Mouse (Mus musculus) limb, embryonic 10.5 days (tissue): ENCODE measurements around the gene Osbpl3. TPM values are rescaled to one million over a fixed set of nuclear protein-coding genes. Genes with fewer than 3 reads are reported as not detected.

ENCODE experiments used
- DNase-seq: peaks from one replicate; pipeline ENCODE4 v3.0.0-alpha.2; 2017; ENCODE audit warnings: low spot score
- H3K27ac ChIP-seq: fragments of 300-500 bp; sonication (generic); 2 replicates; pipeline ENCODE4 v1.5.1; 2016; ENCODE audit warnings: mild to moderate bottlenecking
- H3K27me3 ChIP-seq: fragments of 300-500 bp; sonication (generic); 2 replicates; pipeline ENCODE4 v1.6.1; 2016; ENCODE audit warnings: low read depth, mild to moderate bottlenecking; ENCODE audit not compliant: poor library complexity, severe bottlenecking
- H3K36me3 ChIP-seq: fragments of 300-500 bp; sonication (generic); 2 replicates; pipeline ENCODE4 v1.6.1; 2016; ENCODE audit warnings: mild to moderate bottlenecking, moderate library complexity
- H3K4me1 ChIP-seq: fragments of 300-500 bp; sonication (generic); 2 replicates; pipeline ENCODE4 v1.6.1; 2016
- H3K4me3 ChIP-seq: fragments of 300-500 bp; sonication (generic); 2 replicates; pipeline ENCODE4 v1.5.1; 2016; ENCODE audit warnings: mild to moderate bottlenecking, moderate library complexity
- H3K9me3 ChIP-seq: fragments of 300-500 bp; sonication (generic); replicated peaks from 2 replicates; pipeline ENCODE4 v1.6.1; 2016; ENCODE audit warnings: mild to moderate bottlenecking
- WGBS: fragments of 180-500 bp; shearing (Covaris S2); methylation state at CpG from one replicate; pipeline ENCODE4 v1.1.7; 2016; 5-methylcytosine and 5-hydroxymethylcytosine counted together
- polyA plus RNA-seq: library from polyadenylated mRNA; unstranded; fragments of >200 nt; fragmentation: Nextera tagmentation; extraction: Ambion mirVana; gene quantifications from 2 replicates; pipeline ENCODE4 v1.2.1, GENCODE M21; 2016

The Osbpl3 gene
- polyA plus RNA-seq, 1 experiment from 2014 or later = 7.0 TPM

DNA sequence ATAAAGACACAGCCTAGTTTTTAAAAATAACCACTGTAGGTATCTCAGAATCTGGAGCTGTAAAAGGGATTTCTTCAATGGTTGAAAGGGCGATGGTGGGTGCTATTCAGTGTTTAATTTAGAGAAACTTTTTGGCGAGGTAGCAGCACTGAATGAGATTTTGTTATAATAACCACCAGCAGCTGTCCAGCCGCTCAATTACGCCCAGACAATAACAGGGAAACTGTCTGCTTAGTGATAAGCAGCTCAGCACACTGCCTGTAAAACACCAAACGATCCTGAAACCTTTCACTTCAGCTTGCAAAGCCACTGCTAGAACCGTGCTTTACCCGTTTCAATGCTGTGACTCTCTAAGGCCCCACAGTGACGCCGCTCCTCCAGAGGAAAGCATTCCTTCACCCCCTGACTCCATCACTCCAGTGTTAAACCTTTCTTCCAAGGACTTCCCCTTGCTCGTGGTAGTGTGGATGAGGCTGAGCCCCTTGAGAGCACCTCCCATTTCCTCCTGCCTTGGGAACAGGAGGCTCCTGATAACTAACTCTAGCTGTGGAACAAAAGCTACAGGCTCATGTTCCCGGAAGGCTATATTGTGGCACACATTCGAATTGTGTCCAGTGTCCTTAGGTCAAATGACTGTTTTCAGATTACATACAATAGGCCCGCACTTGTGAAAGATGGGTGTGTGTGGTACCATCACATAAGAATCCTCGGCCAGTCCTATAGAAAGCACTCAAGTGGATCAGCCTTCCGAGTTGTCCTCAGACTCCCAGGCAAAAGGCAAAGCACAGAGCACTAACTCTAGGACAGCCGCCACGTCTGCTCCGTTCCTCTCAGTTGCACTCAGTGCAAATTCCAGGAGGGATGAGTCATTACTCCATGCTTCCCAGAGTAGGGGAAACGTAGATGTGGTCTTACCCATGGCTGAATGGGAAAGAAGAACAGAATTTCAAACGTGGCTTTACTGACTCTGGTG lies 101.0 kb downstream of the Osbpl3 start:
- no peak overlapping the region for H3K4me3 ChIP-seq
- peaks cover 42% of the 10 kb centered on the region for H3K4me1 ChIP-seq
- WGBS = 70% methylated on average over 20 of the region's 20 CpGs
- no peak for DNase-seq
- no peaks in the 10 kb centered on the region for H3K9me3 ChIP-seq
- H3K27me3 ChIP-seq = peaks cover 52% of the 10 kb centered on the region
- H3K36me3 ChIP-seq = no peaks in the 10 kb centered on the region
- H3K27ac ChIP-seq = no peak overlapping the region

DNA sequence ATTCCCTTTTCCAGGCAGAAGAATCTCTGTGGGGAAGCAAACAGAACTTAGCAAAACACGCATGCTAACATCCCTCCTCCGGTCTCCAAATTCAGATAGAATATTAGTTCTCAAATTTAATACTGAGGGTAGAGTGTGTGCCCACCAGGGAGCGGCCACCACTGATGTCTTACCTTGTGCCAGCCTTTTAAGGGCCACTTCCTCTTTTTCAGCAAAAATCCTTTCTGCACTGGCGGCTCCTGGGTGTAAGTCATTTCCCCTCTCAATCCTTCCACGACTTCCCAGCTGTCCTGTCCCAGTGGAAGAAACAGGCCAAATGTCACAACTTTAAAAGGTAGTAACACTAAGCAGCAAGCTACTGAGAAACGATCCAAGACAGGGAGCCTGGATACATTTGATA lies 103.2 kb downstream of the Osbpl3 start:
- H3K4me3 ChIP-seq = no peak overlapping the region
- no peak overlapping the region for H3K27ac ChIP-seq
- 63% methylated on average over 6 of the region's 6 CpGs for WGBS
- no peak for DNase-seq
- H3K4me1 ChIP-seq = peaks cover 25% of the 10 kb centered on the region
- peaks cover 41% of the 10 kb centered on the region for H3K27me3 ChIP-seq
- H3K36me3 ChIP-seq = no peaks in the 10 kb centered on the region
- no peaks in the 10 kb centered on the region for H3K9me3 ChIP-seq

DNA sequence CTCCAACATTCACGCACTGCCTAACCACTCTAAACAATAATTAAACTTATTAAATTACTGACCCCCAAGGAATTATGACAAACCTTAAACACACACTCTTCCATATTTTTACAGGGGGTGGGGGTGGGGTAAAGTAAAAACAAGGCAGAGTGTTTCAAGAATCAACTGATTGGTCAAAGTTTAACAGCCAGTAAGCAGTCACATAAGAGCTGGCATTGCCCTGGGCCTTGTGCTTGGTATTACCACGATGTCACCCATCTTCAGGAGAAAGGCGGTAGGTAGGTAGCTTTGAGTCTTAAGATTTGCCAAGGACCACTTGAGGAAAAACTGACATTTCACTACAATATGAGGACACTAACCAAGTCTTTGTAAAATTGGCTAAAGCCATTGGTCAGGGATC lies 105.1 kb downstream of the Osbpl3 start:
- H3K4me1 ChIP-seq = peaks cover 30% of the 10 kb centered on the region
- 93% methylated on average over 3 of the region's 3 CpGs for WGBS
- H3K4me3 ChIP-seq = no peak overlapping the region
- no peak overlapping the region for H3K27ac ChIP-seq
- DNase-seq = no peak
- H3K27me3 ChIP-seq = peaks cover 25% of the 10 kb centered on the region
- H3K36me3 ChIP-seq = no peaks in the 10 kb centered on the region
- H3K9me3 ChIP-seq = no peaks in the 10 kb centered on the region

DNA sequence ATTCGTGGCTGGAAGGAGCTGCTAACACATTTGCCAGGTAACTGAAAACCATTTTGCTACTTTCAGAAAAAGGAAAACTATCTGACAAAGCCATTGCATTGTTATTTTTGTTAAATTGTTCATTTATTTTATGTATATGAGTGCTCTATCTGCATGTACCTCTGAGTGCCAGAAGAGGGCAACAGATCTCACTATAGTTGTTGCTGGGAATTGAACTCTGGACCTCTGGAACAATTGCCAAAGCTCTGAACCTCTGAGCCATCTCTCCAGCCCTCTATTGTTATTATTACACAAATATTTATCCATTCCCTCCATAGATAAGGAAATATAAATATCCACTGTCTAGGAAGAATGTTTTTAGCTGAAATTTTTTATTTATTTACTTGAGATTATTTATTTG lies 107.4 kb downstream of the Osbpl3 start:
- no peak overlapping the region for H3K27ac ChIP-seq
- no peak overlapping the region for H3K4me3 ChIP-seq
- WGBS = 79% methylated on average over 1 of the region's 1 CpGs
- H3K9me3 ChIP-seq = no peaks in the 10 kb centered on the region
- no peaks in the 10 kb centered on the region for H3K36me3 ChIP-seq
- H3K27me3 ChIP-seq = peaks cover 14% of the 10 kb centered on the region; the same call in 1 of the 2 replicates
- no peak for DNase-seq
- H3K4me1 ChIP-seq = peaks cover 22% of the 10 kb centered on the region

DNA sequence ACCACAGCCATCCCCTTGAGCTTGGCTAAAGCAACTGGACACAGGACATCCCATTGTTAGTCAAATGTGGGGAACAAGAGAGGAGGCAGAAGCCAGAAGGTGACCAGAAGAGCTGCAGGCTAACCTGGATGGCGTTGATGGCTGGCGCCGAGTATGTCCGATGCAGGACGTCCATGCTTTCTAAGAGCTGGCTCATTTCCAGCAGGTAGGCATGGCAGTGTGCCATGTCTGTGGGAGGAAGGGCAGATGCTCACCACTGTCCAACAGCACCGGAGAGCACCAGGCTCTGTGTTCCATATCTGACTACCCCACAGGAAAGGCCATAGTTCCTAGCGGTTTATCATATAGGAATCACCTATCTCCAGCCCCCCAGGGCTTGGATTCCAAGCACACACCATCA lies 109.8 kb downstream of the Osbpl3 start:
- H3K27ac ChIP-seq = 0 out of 2 replicates have a peak overlapping the region, but pooled peaks have one; percentile 12
- H3K36me3 ChIP-seq = no peaks in the 10 kb centered on the region
- no peaks in the 10 kb centered on the region for H3K9me3 ChIP-seq
- DNase-seq = no peak
- H3K4me3 ChIP-seq = no peak overlapping the region
- WGBS = 88% methylated on average over 7 of the region's 7 CpGs
- peaks cover 22% of the 10 kb centered on the region for H3K4me1 ChIP-seq
- 0 out of 2 replicates have a peak, but pooled peaks cover under 1% of the 10 kb centered on the region for H3K27me3 ChIP-seq

DNA sequence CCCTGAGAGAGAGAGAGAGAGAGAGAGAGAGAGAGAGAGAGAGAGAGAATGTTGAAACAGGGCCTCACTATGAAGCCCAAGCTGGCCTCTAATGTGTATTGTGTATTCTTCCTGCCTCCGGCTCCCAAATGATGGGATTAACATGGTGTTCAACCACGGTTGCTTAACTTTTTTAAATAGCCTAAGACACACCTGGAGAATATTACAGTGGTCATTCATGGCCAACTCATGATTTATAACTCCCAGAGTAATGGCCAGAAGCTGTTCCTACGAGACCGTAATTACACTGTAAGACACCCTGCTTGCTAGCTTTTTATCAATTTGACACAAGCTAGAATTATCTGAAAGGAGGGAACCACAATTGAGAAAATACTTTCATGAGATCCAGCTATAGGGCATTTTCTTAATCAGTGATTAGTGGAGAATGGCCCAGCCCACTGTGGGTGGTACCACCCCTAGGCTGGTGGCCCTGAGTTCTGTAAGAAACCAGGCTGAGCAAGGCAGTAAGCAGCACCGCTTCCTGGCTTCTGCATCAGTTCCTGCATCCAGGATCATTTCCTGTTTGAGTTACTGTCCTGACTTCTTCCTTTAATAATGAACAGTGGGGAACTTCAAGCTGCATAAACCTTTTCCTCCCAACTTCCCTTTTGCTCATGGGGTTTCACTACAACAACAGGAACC lies 115.6 kb downstream of the Osbpl3 start:
- WGBS = 55% methylated on average over 5 of the region's 5 CpGs
- no peak overlapping the region for H3K4me3 ChIP-seq
- no peaks in the 10 kb centered on the region for H3K9me3 ChIP-seq
- no peak for DNase-seq
- no peak overlapping the region for H3K27ac ChIP-seq
- no peaks in the 10 kb centered on the region for H3K27me3 ChIP-seq
- peaks cover 5% of the 10 kb centered on the region; the same call in 1 of the 2 replicates for H3K4me1 ChIP-seq
- no peaks in the 10 kb centered on the region for H3K36me3 ChIP-seq

DNA sequence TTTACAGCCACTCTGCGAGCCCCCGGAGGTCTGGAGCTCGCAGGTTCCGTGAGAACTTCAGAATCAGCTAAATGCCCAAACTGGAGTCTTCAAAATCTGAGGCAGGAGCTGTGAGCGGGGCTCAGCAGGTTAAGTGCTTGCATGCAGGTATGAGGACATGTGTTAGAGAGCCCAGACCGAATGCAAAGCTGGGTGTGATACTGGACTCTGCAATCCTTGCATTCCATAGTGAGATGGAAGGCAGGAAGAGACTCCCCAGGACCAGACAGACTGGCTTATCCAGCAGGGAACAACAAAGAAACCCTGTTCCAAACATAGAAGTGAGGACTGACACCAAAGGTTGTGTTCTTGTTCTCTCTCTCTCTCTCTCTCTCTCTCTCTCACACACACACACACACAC lies 118.6 kb downstream of the Osbpl3 start:
- no peak for DNase-seq
- Histone ChIP-seq H3K36me3 (no peaks in the 10 kb centered on the region), H3K9me3 (no peaks in the 10 kb centered on the region), H3K27me3 (no peaks in the 10 kb centered on the region), H3K4me3 (no peak overlapping the region), H3K4me1 (peaks cover 5% of the 10 kb centered on the region; the same call in 1 of the 2 replicates), H3K27ac (no peak overlapping the region)
- 87% methylated on average over 6 of the region's 6 CpGs for WGBS

DNA sequence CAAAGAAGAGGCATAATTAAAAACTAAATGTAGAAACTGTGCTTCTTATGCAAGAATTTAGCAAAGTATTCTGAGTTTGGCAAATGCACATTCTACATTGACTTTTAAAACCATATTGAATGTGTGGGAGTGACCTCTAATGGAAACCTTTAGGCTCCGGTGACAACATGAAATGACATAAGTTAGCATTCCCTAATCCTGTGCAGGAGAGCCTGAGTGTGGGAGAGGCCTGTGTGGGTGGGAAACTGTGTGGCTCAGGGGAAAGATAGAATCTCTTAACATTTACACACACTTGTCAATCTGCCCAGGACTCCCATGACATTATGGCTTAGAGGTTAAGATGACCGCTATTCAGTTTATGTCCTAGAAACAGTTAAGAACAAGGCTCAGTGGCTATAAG lies 119.6 kb downstream of the Osbpl3 start:
- no peak overlapping the region for H3K27ac ChIP-seq
- H3K36me3 ChIP-seq = no peaks in the 10 kb centered on the region
- H3K4me1 ChIP-seq = peaks cover 5% of the 10 kb centered on the region; the same call in 1 of the 2 replicates
- H3K9me3 ChIP-seq = no peaks in the 10 kb centered on the region
- DNase-seq = no peak
- H3K4me3 ChIP-seq = no peak overlapping the region
- no peaks in the 10 kb centered on the region for H3K27me3 ChIP-seq
- 95% methylated on average over 2 of the region's 2 CpGs for WGBS

DNA sequence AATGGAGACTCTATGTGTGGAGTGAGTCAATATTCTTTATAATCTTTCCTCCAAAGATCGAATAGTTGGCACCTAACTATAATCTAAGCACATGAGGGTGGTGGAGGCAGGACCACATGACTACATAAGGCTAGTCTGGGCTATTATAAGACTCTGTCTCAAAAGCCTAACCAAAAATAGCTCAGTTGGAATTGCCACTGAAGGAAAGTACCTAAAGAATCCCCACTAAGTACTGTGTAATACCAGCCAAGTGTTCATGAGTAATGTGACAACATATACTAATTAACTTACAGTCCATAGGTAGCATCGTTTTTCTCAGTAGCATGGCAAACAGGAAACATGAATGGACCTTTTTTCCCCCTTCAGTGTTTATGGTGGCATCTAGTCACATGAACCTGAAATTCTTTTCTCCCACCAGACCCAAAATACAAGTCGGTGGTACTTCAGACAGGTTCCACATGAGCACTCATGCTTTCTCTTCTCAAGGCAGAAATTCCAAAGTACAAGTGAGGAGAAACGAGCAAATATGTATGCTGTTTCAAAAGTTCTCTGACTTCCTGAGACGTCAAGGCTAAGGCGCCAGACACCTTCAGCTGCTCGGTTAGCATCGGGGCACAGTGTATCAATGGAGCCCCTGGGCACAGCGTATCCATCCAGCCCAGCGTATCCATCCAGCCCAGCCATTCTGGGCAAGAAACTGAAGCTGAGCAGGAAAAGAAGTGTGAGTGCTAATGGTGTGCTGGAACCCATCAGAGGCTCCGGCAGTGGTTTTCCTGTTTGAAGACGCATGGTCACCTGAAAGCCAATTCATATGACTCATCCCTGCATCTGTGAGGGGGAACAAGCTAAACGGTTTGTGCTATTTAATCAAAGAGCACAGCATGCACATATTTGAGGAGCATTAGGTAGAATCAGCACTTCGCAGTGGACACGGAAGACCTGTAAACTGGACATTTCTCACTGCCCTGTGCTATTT lies 120.9 kb downstream of the Osbpl3 start:
- Histone ChIP-seq H3K36me3 (no peaks in the 10 kb centered on the region), H3K4me1 (peaks cover under 1% of the 10 kb centered on the region; the same call in 1 of the 2 replicates), H3K27me3 (no peaks in the 10 kb centered on the region), H3K9me3 (no peaks in the 10 kb centered on the region), H3K4me3 (no peak overlapping the region), H3K27ac (no peak overlapping the region)
- no peak for DNase-seq
- 89% methylated on average over 15 of the region's 15 CpGs for WGBS

DNA sequence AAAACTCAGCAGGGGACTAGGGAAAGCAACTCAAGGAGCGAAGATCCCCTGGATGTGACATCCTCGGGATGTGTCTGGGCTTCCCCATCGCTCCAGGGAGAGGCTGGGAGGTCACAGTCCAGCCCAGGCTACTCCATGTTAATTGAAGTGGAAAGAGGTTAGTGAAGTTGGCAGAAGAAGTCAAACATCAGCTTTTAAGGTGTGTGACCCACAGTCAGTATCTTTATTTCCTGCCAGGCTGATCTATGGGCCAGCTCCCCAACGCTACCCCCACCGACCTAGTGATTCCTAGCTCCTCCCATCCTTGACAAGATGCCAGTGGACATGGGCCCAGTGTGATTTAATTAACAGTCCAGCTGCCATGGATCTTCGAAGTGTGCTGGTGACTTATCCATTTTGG lies 122.7 kb downstream of the Osbpl3 start:
- no peaks in the 10 kb centered on the region for H3K9me3 ChIP-seq
- no peak overlapping the region for H3K27ac ChIP-seq
- DNase-seq = no peak
- peaks cover 4% of the 10 kb centered on the region; the same call in 1 of the 2 replicates for H3K4me1 ChIP-seq
- whole genome bisulfite sequencing = 76% methylated on average over 6 of the region's 6 CpGs
- H3K27me3 ChIP-seq = no peaks in the 10 kb centered on the region
- no peaks in the 10 kb centered on the region for H3K36me3 ChIP-seq
- no peak overlapping the region for H3K4me3 ChIP-seq

DNA sequence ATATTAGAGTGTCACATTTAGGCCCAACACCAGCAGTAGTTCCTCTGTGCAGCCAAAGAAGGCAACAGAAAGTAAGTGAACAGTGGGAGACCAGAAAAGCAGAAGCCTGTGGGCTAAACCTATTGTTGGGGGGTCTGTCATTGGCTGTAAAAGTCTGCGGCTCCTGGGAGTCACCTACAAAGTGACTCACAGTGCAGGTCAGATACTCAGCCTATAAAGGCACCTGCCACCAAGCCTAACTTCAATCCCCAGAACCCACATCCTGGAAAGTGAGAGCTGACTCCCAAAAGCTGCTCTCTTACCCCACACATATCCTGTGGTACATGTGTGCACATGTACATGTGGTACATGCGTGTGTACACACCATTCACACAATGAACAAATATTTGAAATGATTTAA lies 124.5 kb downstream of the Osbpl3 start:
- H3K27me3 ChIP-seq = no peaks in the 10 kb centered on the region
- WGBS = 91% methylated on average over 2 of the region's 2 CpGs
- no peaks in the 10 kb centered on the region for H3K36me3 ChIP-seq
- H3K9me3 ChIP-seq = no peaks in the 10 kb centered on the region
- no peak overlapping the region for H3K4me3 ChIP-seq
- H3K27ac ChIP-seq = no peak overlapping the region
- DNase-seq = no peak
- H3K4me1 ChIP-seq = peaks cover 4% of the 10 kb centered on the region; the same call in 1 of the 2 replicates

DNA sequence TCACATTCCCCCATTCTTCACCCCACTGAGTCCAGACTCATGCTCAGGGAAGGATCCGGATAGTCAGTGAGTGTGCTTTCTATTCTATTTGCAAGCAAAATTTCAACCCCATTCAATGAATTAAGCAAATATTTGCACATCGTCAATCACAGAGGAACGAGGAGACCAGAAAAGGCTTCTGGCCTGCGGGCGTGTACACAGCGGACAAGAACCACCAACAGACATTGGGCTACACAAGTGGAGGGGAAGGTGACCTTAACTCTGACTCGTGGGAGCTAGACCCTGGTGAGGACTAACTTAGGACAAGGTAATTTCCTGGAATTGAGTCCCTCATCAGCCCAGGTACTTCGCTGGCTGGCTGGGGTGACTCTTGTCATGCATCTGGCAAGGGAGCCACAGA lies 126.6 kb downstream of the Osbpl3 start:
- Histone ChIP-seq H3K4me3 (no peak overlapping the region), H3K27me3 (no peaks in the 10 kb centered on the region), H3K4me1 (peaks cover 4% of the 10 kb centered on the region; the same call in 1 of the 2 replicates), H3K27ac (no peak overlapping the region), H3K9me3 (no peaks in the 10 kb centered on the region), H3K36me3 (no peaks in the 10 kb centered on the region)
- WGBS = 83% methylated on average over 8 of the region's 8 CpGs
- DNase-seq = no peak
